Mouse (Mus musculus) small intestine, adult 2 months (tissue): Measurements from ENCODE around the gene Snx13. TPM values are rescaled to one million over a fixed set of nuclear protein-coding genes. Genes with fewer than 3 reads are reported as not detected.

Source experiments
- H3K27ac ChIP-seq: fragments of 200-500 bp; 2 replicates; pipeline ENCODE4 v1.5.1; 2012; ENCODE audit warnings: low read depth, low read length, control low read depth, inconsistent platforms; ENCODE audit not compliant: insufficient read depth
- H3K27me3 ChIP-seq: fragments of 200-500 bp; 2 replicates; pipeline ENCODE4 v1.6.1; 2012; ENCODE audit warnings: mild to moderate bottlenecking, moderate library complexity, low read length, inconsistent platforms; ENCODE audit not compliant: control insufficient read depth, insufficient read depth
- H3K36me3 ChIP-seq: fragments of 200-500 bp; 2 replicates; pipeline ENCODE4 v1.6.1; 2012; ENCODE audit warnings: mild to moderate bottlenecking, low read length, control low read depth, inconsistent platforms; ENCODE audit not compliant: control insufficient read depth, insufficient read depth
- H3K4me1 ChIP-seq: fragments of 200-500 bp; 2 replicates; pipeline ENCODE4 v1.6.1; 2012; ENCODE audit warnings: low read length, inconsistent platforms, mixed read lengths; ENCODE audit not compliant: control insufficient read depth, insufficient read depth, insufficient read length
- H3K4me3 ChIP-seq: fragments of 200-500 bp; 2 replicates; pipeline ENCODE4 v1.5.1; 2012; ENCODE audit warnings: low read depth, mild to moderate bottlenecking, control low read depth, inconsistent platforms, low read length, moderate library complexity
- CTCF ChIP-seq: fragments of 200-500 bp; IDR thresholded peaks from 2 replicates; pipeline ENCODE4 v1.5.1; 2012; ENCODE audit warnings: low read depth, mild to moderate bottlenecking, control low read depth, inconsistent platforms, low read length, moderate library complexity, mixed read lengths; ENCODE audit not compliant: insufficient replicate concordance, insufficient read length; ENCODE audit errors: extremely low read depth
- POLR2A ChIP-seq: fragments of 200-500 bp; IDR thresholded peaks from 2 replicates; pipeline ENCODE4 v1.6.1; 2012; ENCODE audit warnings: low read depth, mild to moderate bottlenecking, control low read depth, inconsistent platforms, low read length, moderate library complexity
- WGBS: fragments of 180-500 bp; shearing (Covaris S2); methylation state at CpG from one replicate; pipeline ENCODE4 v1.1.7; 2018; 5-methylcytosine and 5-hydroxymethylcytosine counted together
- polyA plus RNA-seq: library from polyadenylated mRNA; depleted of rRNA; stranded (reverse); fragments of >200 nt; gene quantifications from 2 replicates; pipeline ENCODE4 v1.2.3, GENCODE M21; 2012; rRNA removed

Gene Snx13
- polyA plus RNA-seq = 0.90 and 3.0 TPM in 2 replicates

DNA sequence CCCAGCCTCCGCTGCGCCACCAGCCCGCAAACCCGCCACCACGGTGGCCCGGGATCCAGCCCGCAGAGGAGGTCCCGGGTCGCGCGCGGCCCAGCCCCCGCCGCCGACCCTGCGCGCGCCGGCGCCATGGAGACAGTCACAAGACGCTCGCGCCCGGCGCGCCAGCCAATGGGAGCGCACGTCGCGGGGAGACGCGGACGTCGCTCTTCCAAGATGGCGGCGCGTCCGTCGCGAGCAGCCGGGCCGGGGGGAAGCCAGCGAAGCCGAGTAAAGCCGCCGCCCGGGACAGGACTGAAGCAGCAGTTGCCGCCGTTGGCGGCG lies at the start of gene Snx13:
Snx13 (plus strand) TSS at position 188 of the 321 bp plus-strand sequence.
- WGBS = under 1% methylated on average over 51 of the region's 51 CpGs
- Histone ChIP-seq H3K4me3 (peak within 1 kb of the TSS; percentile 89), H3K36me3 (no peaks in the 10 kb centered on the region), H3K4me1 (peaks cover 2% of the 10 kb centered on the region; the same call in 1 of the 2 replicates), H3K27ac (peak within 1 kb of the TSS; percentile 90), H3K27me3 (no peaks in the 10 kb centered on the region)
- peak; percentile 77 for TF ChIP-seq POLR2A
- TF ChIP-seq CTCF = no peak

DNA sequence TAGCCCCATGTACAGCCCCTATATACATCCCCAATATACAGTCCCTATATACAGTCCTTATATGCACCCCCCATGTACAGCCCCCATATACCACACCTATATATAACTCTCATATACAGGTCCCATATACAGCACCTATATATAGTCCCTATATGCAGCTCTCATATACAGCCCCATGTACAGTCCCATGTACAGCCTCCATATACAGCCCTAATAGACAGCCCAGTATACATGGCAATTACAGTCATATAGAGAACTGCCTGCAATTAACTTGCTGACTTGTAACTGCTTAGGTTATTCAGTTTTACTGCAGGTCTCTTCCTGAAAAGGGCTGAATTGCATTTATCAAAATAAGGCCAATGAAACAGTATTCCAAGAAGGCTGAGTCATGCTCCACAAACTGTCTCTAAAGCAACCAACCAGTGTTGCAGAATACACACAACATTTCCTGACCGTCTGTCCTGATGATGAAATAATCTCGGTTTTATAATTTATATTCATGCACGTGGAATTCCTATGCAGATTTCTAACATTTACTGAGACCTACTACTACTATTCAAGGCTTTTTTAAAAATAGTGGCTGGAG lies 49.3 kb upstream of the Snx13 start:
- 55% methylated on average over 3 of the region's 3 CpGs for WGBS
- no peaks in the 10 kb centered on the region for H3K4me1 ChIP-seq
- no peak overlapping the region for H3K27ac ChIP-seq
- no peaks in the 10 kb centered on the region for H3K27me3 ChIP-seq
- no peak overlapping the region for H3K4me3 ChIP-seq
- no peaks in the 10 kb centered on the region for H3K36me3 ChIP-seq
- no peak for TF ChIP-seq POLR2A
- TF ChIP-seq CTCF = no peak

DNA sequence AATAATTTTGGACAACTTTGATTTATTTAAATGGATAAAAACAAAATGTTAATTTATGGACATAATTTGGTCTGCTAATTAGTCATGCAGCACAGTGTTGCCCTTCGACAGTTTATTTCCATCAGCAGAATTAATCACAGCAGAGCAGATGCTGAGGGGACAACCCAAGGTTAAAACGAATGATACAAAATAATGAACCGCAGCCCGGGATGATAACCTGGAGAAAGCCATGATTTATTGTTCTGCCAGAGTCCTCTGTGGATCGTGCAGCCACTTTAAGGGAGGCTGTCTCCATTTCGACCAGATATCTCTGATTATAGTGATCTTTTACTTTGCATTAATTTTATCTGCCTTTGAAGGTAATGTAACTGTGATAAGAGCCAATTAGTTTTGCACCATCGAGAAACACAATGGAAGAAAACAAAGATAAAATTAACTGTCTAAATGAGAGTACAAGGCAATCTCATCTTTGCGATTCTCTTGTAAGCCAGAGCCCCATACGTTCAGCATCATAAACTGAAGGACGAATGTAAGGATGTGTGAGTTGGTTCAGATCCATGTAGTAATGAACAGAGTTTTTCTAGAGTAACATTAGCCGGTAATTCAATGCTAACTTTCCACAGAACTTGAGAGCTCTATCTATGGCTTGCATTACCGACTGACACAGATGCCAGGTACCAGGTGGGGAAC lies 48.1 kb upstream of the Snx13 start:
- no peak overlapping the region for H3K4me3 ChIP-seq
- H3K27ac ChIP-seq = no peak overlapping the region
- 75% methylated on average over 12 of the region's 12 CpGs for WGBS
- TF ChIP-seq CTCF = no peak
- TF ChIP-seq POLR2A = no peak
- H3K27me3 ChIP-seq = no peaks in the 10 kb centered on the region
- H3K4me1 ChIP-seq = no peaks in the 10 kb centered on the region
- no peaks in the 10 kb centered on the region for H3K36me3 ChIP-seq

DNA sequence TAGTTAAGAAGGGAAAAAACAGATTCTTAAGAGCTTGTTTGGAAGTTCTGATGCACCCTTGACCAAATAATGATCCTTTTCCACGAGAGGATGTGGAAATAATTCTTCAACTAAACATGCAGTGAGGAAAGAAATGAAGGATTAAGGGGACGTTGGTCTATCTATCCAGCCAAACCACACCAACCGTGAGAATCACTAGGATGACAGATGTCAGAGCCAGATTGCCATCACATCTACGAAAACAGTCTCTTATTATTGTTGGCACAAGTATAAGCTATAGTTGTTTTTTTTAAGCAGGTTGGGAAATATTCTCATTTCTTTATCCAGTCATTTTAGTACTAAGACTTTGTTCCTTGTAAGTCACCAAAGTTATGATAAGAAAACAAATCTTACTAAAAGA lies 46.7 kb upstream of the Snx13 start:
- H3K36me3 ChIP-seq = no peaks in the 10 kb centered on the region
- no peak overlapping the region for H3K4me3 ChIP-seq
- TF ChIP-seq POLR2A = no peak
- no peak for TF ChIP-seq CTCF
- no peak overlapping the region for H3K27ac ChIP-seq
- H3K27me3 ChIP-seq = no peaks in the 10 kb centered on the region
- H3K4me1 ChIP-seq = no peaks in the 10 kb centered on the region
- 61% methylated on average over 4 of the region's 4 CpGs for WGBS

DNA sequence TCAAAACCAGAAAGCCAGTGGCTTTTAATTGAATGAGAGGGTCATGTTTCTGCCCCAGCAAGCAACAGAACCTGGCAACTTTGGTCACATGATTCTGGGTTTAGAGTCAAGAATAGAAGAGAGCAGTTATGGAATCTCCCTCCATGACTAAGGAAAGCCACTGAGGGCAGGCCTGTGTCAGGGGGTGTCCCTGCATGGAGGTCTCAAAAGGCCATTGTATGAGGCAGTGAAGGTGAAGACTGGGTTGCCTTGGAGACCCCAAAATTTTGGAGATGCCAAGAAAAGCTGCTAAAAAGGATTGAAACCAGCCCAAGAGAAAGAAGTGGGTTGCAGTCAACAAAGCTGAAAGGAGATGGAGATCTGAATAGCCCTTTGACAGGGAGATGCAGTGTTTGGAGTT lies 41.2 kb upstream of the Snx13 start:
- Histone ChIP-seq H3K4me1 (no peaks in the 10 kb centered on the region), H3K27me3 (no peaks in the 10 kb centered on the region), H3K27ac (no peak overlapping the region), H3K4me3 (no peak overlapping the region), H3K36me3 (no peaks in the 10 kb centered on the region)
- no peak for TF ChIP-seq POLR2A
- no peak for TF ChIP-seq CTCF

DNA sequence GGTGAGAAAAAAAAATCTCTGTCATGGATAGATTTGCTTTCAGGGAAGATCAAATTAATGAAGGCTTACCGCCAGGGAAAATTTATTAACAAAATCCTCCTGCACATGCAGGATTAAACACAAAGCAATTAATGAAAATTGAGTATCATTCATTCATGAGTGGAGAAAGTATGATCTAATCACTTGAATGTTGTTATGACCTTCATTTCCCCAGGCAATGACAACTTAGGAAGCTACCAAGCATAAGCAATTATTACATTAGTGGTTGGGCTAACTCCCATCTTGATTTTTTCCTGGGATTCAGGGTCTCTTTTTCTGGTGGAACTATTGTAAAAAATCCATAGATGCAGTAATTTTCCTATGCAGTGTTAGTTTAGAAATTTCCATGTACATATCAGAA lies 39.1 kb upstream of the Snx13 start:
- 94% methylated on average over 1 of the region's 1 CpGs for WGBS
- Histone ChIP-seq H3K4me1 (no peaks in the 10 kb centered on the region), H3K4me3 (no peak overlapping the region), H3K36me3 (no peaks in the 10 kb centered on the region), H3K27ac (no peak overlapping the region), H3K27me3 (no peaks in the 10 kb centered on the region)
- TF ChIP-seq POLR2A (no peak), CTCF (no peak)

DNA sequence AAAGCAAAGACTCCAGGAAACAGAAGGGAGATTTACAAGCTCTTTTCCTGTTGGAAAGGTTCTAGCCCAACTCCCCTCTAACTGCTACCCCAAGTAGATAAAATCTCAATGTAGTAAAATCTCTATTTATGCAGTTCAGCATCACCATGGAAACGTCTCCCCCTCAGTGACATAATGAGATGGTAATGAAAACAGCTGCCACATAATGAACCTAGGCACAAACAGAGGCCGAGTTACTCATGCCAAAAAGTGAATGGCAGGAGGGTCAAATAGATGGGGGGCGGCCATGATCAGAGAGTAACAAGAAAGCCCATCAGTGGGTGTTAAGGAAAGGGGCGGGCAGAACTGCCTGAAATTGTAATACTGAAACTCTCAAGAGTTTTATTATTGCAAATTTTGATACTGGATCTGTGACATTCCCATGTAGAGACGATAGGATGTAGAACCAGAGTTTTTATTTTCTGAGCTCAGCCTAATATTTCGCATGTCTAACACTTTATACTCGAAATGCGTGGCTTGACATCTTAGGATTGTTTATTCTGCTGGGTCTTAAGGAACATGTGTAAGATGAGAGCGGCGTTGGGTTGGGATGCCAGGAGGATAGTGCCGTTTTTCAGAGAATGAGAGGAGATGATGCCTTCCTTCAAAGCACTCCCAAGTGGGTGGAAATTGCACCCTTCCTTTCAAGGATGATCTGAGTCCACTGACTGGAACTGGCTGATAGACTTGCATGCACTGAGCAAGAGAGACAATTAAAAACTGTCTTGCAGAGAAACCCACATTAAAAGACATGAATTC lies 38.4 kb upstream of the Snx13 start:
- Histone ChIP-seq H3K27ac (no peak overlapping the region), H3K36me3 (no peaks in the 10 kb centered on the region), H3K27me3 (no peaks in the 10 kb centered on the region), H3K4me1 (no peaks in the 10 kb centered on the region), H3K4me3 (no peak overlapping the region)
- TF ChIP-seq CTCF (no peak), POLR2A (no peak)
- WGBS = 74% methylated on average over 11 of the region's 11 CpGs
